Mouse (Mus musculus) midbrain, embryonic 11.5 days (tissue): Measurements from ENCODE around the gene Pkmyt1. TPM values are rescaled to one million over a fixed set of nuclear protein-coding genes. Genes with fewer than 3 reads are reported as not detected.

Experiments
- ATAC-seq: fragments of 200-750 bp; cut with Nextera tagmentation; 2 replicates; pipeline ENCODE4 v1.8.0; 2017; ENCODE audit warnings: moderate TSS enrichment, moderate library complexity; ENCODE audit not compliant: low FRiP score
- DNase-seq: peaks from one replicate; pipeline ENCODE4 v3.0.0; 2015; ENCODE audit warnings: low spot score; ENCODE audit errors: missing footprints
- H3K27ac ChIP-seq: fragments of 300-500 bp; sonication (generic); 2 replicates; pipeline ENCODE4 v1.5.1; 2014; ENCODE audit warnings: low read depth, low read length
- H3K27me3 ChIP-seq: fragments of 300-500 bp; sonication (generic); 2 replicates; pipeline ENCODE4 v1.6.1; 2014; ENCODE audit warnings: mild to moderate bottlenecking, low read length, moderate library complexity, mixed read lengths; ENCODE audit not compliant: control insufficient read depth, insufficient read depth
- H3K36me3 ChIP-seq: fragments of 300-500 bp; sonication (generic); 2 replicates; pipeline ENCODE4 v1.6.1; 2014; ENCODE audit warnings: mild to moderate bottlenecking, low read length, moderate library complexity, mixed read lengths; ENCODE audit not compliant: control insufficient read depth, insufficient read depth
- H3K4me1 ChIP-seq: fragments of 300-500 bp; sonication (generic); 2 replicates; pipeline ENCODE4 v1.6.1; 2014; ENCODE audit warnings: low read length; ENCODE audit not compliant: control insufficient read depth, insufficient read depth
- H3K4me2 ChIP-seq: fragments of 300-500 bp; sonication (generic); 2 replicates; pipeline ENCODE4 v1.6.1; 2014; ENCODE audit warnings: mild to moderate bottlenecking, moderate library complexity
- H3K4me3 ChIP-seq: fragments of 300-500 bp; sonication (generic); 2 replicates; pipeline ENCODE4 v1.5.1; 2014; ENCODE audit warnings: low read depth, low read length
- H3K9ac ChIP-seq: fragments of 300-500 bp; sonication (generic); 2 replicates; pipeline ENCODE4 v1.6.1; 2014; ENCODE audit warnings: low read length
- H3K9me3 ChIP-seq: fragments of 300-500 bp; sonication (generic); 2 replicates; pipeline ENCODE4 v1.6.1; 2016; ENCODE audit warnings: low read length; ENCODE audit not compliant: control insufficient read depth
- WGBS: fragments of 180-500 bp; shearing (Covaris S2); extraction: QIAGEN DNeasy Blood & Tissue Kit; methylation state at CpG from one replicate; pipeline ENCODE4 v1.1.7; 2014; 5-methylcytosine and 5-hydroxymethylcytosine counted together
- polyA plus RNA-seq: library from polyadenylated mRNA; unstranded; fragments of >200 nt; fragmentation: Nextera tagmentation; extraction: Ambion mirVana; gene quantifications from 2 replicates; pipeline ENCODE4 v1.2.1, GENCODE M21; 2014

Pkmyt1 gene
- polyA plus RNA-seq, 1 experiment from 2014 or later, result 33.7 TPM

GRCm38 (mm10) chr17:23683226-23683625 is 42.9 kb upstream of the Pkmyt1 start:
- WGBS, result 26% methylated on average over 15 of the region's 15 CpGs
- H3K4me1 ChIP-seq, result peaks cover 13% of the 10 kb centered on the region; the same call in 1 of the 2 replicates
- H3K9ac ChIP-seq, result no peak overlapping the region
- no peaks in the 10 kb centered on the region for H3K9me3 ChIP-seq
- H3K27ac ChIP-seq, result no peak overlapping the region
- H3K4me3 ChIP-seq, result no peak overlapping the region
- H3K36me3 ChIP-seq, result no peaks in the 10 kb centered on the region
- H3K4me2 ChIP-seq, result no peak overlapping the region
- ATAC-seq (no peak), DNase-seq (peak; percentile 85)
- H3K27me3 ChIP-seq, result peaks cover 55% of the 10 kb centered on the region

GRCm38 (mm10) chr17:23683856-23684672 is 42.1 kb upstream of the Pkmyt1 start, which contains the start of gene Cldn9:
TSS of gene Cldn9 (minus strand) at chr17:23684026.
- H3K9ac ChIP-seq, result no peak within 1 kb of the TSS
- ATAC-seq, result peak; percentile 70
- no peaks in the 10 kb centered on the region for H3K9me3 ChIP-seq
- WGBS, result 13% methylated on average over 15 of the region's 15 CpGs
- H3K36me3 ChIP-seq, result no peaks in the 10 kb centered on the region
- peaks cover 46% of the 10 kb centered on the region for H3K27me3 ChIP-seq
- peak; percentile 78 for DNase-seq
- no peak within 1 kb of the TSS for H3K27ac ChIP-seq
- H3K4me2 ChIP-seq, result no peak within 1 kb of the TSS
- no peak within 1 kb of the TSS for H3K4me3 ChIP-seq
- H3K4me1 ChIP-seq, result peaks cover 13% of the 10 kb centered on the region; the same call in 1 of the 2 replicates

GRCm38 (mm10) chr17:23694491-23694890 is 31.6 kb upstream of the Pkmyt1 start:
- no peak for ATAC-seq
- no peaks in the 10 kb centered on the region; the same call in 1 of the 2 replicates for H3K4me1 ChIP-seq
- H3K9me3 ChIP-seq, result no peaks in the 10 kb centered on the region
- no peak overlapping the region for H3K9ac ChIP-seq
- no peak overlapping the region for H3K4me3 ChIP-seq
- no peak overlapping the region for H3K27ac ChIP-seq
- no peak for DNase-seq
- no peaks in the 10 kb centered on the region for H3K36me3 ChIP-seq
- H3K4me2 ChIP-seq, result no peak overlapping the region
- WGBS, result 74% methylated on average over 1 of the region's 1 CpGs
- peaks cover 15% of the 10 kb centered on the region for H3K27me3 ChIP-seq

GRCm38 (mm10) chr17:23695801-23696200 is 30.3 kb upstream of the Pkmyt1 start:
- Histone ChIP-seq H3K36me3 (no peaks in the 10 kb centered on the region), H3K4me1 (no peaks in the 10 kb centered on the region; the same call in 1 of the 2 replicates), H3K4me3 (no peak overlapping the region), H3K9me3 (no peaks in the 10 kb centered on the region), H3K9ac (no peak overlapping the region), H3K4me2 (no peak overlapping the region), H3K27ac (no peak overlapping the region), H3K27me3 (peaks cover 22% of the 10 kb centered on the region)
- DNase-seq (no peak), ATAC-seq (no peak)
- 15% methylated on average over 3 of the region's 3 CpGs for WGBS

- Histone ChIP-seq H3K9ac (peak overlapping the region; percentile 54), H3K9me3 (no peaks in the 10 kb centered on the region), H3K27me3 (peaks cover 22% of the 10 kb centered on the region), H3K4me3 (peak overlapping the region; percentile 67), H3K4me2 (peak overlapping the region; percentile 99), H3K4me1 (no peaks in the 10 kb centered on the region; the same call in 1 of the 2 replicates), H3K27ac (no peak overlapping the region), H3K36me3 (no peaks in the 10 kb centered on the region)
- ATAC-seq (peak; percentile 79), DNase-seq (peak; percentile 92)
- under 1% methylated on average over 77 of the region's 101 CpGs for WGBS
These were observed 26.7 kb upstream of the Pkmyt1 start for GRCm38 (mm10) chr17:23699131-23700077.

- H3K27ac ChIP-seq, result no peak overlapping the region
- H3K9me3 ChIP-seq, result no peaks in the 10 kb centered on the region
- under 1% methylated on average over 21 of the region's 28 CpGs for WGBS
- peak overlapping the region; percentile 67 for H3K4me3 ChIP-seq
- DNase-seq, result peak; percentile 93
- H3K9ac ChIP-seq, result peak overlapping the region; percentile 54
- no peaks in the 10 kb centered on the region; the same call in 1 of the 2 replicates for H3K4me1 ChIP-seq
- peaks cover 22% of the 10 kb centered on the region for H3K27me3 ChIP-seq
- H3K4me2 ChIP-seq, result peak overlapping the region; percentile 99
- ATAC-seq, result peak; percentile 96
- no peaks in the 10 kb centered on the region for H3K36me3 ChIP-seq
These were observed 26.1 kb upstream of the Pkmyt1 start for GRCm38 (mm10) chr17:23700079-23700478.

- 88% methylated on average over 9 of the region's 9 CpGs for WGBS
- peaks cover 18% of the 10 kb centered on the region for H3K27me3 ChIP-seq
- H3K27ac ChIP-seq, result no peak overlapping the region
- H3K36me3 ChIP-seq, result no peaks in the 10 kb centered on the region
- no peak overlapping the region for H3K4me3 ChIP-seq
- no peaks in the 10 kb centered on the region; the same call in 1 of the 2 replicates for H3K4me1 ChIP-seq
- ATAC-seq (no peak), DNase-seq (no peak)
- no peak overlapping the region for H3K4me2 ChIP-seq
- H3K9ac ChIP-seq, result no peak overlapping the region
- H3K9me3 ChIP-seq, result no peaks in the 10 kb centered on the region
These were observed 22.8 kb upstream of the Pkmyt1 start for GRCm38 (mm10) chr17:23703301-23703700.

GRCm38 (mm10) chr17:23704741-23705140 is 21.4 kb upstream of the Pkmyt1 start:
- WGBS, result 70% methylated on average over 7 of the region's 7 CpGs

More at GRCm38 (mm10) chr17:23704741-23705140, 21.4 kb upstream of the Pkmyt1 start:
- no peak for DNase-seq
- Histone ChIP-seq H3K9ac (no peak overlapping the region), H3K36me3 (no peaks in the 10 kb centered on the region), H3K9me3 (no peaks in the 10 kb centered on the region), H3K4me1 (no peaks in the 10 kb centered on the region), H3K4me2 (no peak overlapping the region), H3K27me3 (peaks cover 6% of the 10 kb centered on the region), H3K27ac (no peak overlapping the region), H3K4me3 (no peak overlapping the region)
- ATAC-seq, result no peak
